Mouse (Mus musculus): ENCODE data around the gene Gm20920. TPM values are rescaled to one million over a fixed set of nuclear protein-coding genes. Genes with fewer than 3 reads are reported as not detected.
"Not testable (repeated sequence)": the region's sequence is repeated elsewhere in the genome, so short reads cannot be mapped to it uniquely, and the experiment has no call there.

Gene Gm20920
- total RNA-seq (2021), result not detected in 2 replicates
- long read RNA-seq, experiment 1, result 0 reads
- long read RNA-seq, experiment 2, result 0 reads

DNA sequence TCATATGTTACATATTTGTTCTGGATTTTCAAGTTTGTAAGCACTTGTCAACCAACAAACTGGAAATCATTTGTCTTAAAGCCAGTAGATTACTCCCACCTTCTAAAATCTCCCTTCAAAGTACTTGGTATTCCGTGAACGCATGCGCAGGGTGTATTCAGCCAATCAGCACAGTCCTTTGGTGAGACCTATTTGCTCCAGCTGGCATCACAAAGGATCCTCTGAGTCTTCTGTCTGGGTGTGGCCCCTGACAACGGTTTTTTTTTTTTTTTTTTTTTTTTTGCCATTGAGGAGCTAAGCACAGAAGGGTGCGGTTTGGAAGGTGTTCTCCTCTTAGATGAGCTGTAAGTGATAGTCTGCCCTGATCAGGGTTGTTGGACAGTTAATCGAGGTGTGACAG lies at the start of gene Gm20920:
Gm20920 (plus strand) TSS at position 301 of the 400 bp plus-strand sequence.
- DNase-seq, result not testable (repeated sequence)

Measured in adrenal gland, postnatal 14 days (tissue).